Mouse (Mus musculus) subcutaneous adipose tissue, adult 2 months (tissue): ENCODE measurements around the gene Foxi2. TPM values are rescaled to one million over a fixed set of nuclear protein-coding genes. Genes with fewer than 3 reads are reported as not detected.

ENCODE experiments used
- polyA plus RNA-seq: library from polyadenylated mRNA; depleted of rRNA; stranded (reverse); fragments of >200 nt; gene quantifications from 2 replicates; pipeline ENCODE4 v1.2.3, GENCODE M21; 2012; ENCODE audit warnings: low replicate concordance; rRNA removed

Foxi2 gene
- not detected in 2 replicates for polyA plus RNA-seq

DNA sequence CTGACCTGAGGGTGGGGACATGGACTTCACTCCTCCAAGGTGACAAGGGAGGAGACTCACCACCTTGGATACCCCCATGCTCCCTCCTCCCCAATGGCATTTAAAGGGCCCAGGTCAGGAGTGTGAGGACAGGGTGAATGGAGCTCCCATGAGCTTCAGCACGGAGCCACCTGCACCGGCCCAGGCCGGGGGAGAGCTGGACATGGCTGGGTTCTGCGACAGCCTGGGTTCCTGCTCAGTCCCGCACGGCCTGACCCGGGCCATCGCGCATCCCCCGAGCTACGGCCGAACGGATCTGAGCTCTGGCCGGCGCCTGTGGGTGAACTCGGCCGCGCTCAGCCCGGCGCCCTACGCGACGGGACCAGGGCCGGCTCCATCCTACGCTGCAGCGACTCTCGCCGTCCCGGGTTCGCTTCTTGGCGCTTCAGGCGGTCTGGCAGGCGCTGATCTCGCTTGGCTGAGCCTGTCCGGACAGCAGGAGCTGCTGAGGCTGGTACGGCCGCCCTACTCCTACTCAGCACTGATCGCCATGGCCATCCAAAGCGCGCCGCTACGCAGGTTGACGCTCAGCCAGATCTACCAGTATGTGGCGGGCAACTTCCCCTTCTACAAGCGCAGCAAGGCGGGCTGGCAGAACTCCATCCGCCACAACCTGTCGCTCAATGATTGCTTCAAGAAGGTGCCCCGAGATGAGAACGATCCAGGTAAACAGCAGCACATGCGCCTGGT is at the start of gene Foxi2:
Gene Foxi2, plus strand, starts transcription at position 72 of the 729 bp plus-strand sequence.

Other genes with a start within 250 kb of the Foxi2 start
- gene Nps, start 151.6 kb upstream of the Foxi2 start, polyA plus RNA-seq: not detected in 2 replicates
- gene Clrn3, start 118.3 kb downstream of the Foxi2 start, polyA plus RNA-seq: 0.03 TPM in 1 of 2 replicates, not detected in the other
- gene Ptpre, start 127.2 kb downstream of the Foxi2 start, polyA plus RNA-seq: 5.8 and 7.4 TPM in 2 replicates